Mouse (Mus musculus) frontal cortex, adult (tissue): ENCODE data around the gene Kcnn3.
A peak's percentile ranks its signal among the peaks of the same experiment; 100 is the strongest.

Experiments
- ATAC-seq: cut with Nextera tagmentation; 2 replicates; pipeline ENCODE4 v1.9.2; 2017; ENCODE audit warnings: mild to moderate bottlenecking, moderate library complexity, mixed read lengths; ENCODE audit not compliant: low TSS enrichment

Gene Kcnn3

DNA sequence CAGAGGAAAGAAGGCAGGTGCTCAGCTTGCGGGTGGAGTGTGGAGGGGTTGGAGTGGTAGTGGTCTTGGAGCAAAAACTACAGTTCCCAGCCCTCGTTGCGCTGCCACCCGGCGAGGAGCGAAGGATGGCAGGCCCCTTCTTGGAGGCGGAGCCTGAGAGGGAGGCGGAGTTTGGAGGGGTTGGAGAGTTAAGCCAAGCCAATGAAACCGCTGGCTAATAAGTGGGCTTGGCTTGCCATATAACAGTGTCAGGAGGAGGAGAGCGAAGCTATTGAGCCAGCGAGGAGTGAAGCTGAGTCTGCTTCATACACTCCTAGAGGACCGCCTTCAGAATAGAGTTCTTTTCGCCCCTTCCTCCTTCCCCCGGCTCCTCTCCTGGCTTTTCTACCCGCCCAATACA lies at the start of gene Kcnn3:
TSS of gene Kcnn3 (plus strand) at position 271 of the 400 bp plus-strand sequence.
- ATAC-seq: peak; percentile 94

DNA sequence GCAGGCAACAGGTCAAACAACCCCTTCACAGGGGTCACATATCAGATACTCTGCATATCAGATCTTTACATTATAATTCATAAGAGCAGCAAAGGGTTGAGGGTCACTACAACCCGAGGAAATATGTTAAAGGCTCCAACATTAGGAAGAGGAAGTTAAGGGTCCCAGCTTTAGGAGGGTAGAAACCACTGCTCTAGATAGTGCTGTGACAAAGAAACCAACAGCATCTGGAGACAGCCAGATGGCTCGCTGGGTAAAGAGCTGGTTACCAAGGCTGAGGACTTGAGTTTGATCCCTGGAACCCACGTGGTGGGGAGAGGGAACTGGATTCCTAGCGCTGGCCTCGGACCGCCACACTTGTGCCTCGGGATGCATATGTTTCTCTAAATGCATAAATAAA lies 47.7 kb upstream of the Kcnn3 start:
- no peak for ATAC-seq

DNA sequence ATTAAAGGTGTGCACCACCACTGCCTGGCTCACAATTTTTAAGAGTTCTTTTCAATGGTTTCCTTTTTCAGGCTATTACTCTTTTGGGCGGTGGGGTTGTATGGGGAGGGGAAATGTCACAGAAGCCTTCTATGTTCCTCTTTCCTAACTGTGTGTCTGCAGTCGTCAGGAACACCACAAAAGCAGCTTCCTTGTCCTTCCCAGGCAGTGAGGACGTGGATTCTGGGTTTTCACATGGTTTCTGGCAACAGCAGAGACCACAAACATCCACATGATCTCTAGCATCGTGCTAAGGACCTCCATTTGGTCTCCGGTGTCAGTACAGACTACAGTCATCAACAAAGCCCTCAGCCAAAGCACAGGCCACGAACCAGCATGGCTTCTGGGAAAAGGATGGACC lies 46.1 kb upstream of the Kcnn3 start:
- ATAC-seq: no peak

DNA sequence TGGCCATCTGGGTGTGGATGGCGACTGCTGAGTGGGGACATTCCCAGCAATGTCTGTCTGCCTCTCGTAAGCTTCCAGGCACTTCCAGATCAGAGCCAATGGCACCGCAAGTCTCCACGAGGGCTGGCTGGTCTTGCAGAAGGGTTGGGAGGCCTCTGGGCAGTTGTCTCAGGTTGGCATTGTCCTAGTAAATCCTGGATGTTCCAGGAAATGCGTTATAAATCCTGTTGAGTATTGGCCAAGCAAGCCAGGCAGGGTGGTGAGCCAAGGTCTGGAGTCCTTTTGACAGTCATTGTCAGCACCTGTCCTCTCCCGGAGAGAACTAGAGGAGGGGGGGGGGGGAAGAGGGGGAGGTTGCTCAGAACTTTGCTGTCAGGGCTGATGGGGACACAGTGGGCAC lies 40.9 kb upstream of the Kcnn3 start:
- ATAC-seq: no peak

DNA sequence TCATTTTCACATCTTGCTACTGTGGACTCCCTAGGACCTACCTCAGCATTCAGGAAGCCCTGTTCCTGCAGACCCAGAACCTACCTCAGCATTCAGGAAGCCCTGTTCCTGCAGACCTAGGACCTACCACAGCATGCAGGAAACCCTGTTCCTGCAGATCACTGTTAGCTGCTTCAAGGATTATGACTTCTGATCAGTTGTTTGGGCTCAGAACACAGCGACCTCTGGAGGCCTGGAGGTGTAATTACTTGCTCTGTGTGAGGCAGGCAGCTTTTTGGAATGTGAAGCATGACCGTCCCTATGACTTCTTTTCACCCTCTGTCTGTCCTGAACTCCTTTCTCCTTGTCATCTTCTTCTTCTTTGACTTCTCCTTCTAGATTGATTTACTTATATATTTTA lies 38.5 kb upstream of the Kcnn3 start:
- no peak for ATAC-seq

GRCm38 (mm10) chr3:89482249-89482648 lies 37.7 kb upstream of the Kcnn3 start:
- no peak for ATAC-seq

DNA sequence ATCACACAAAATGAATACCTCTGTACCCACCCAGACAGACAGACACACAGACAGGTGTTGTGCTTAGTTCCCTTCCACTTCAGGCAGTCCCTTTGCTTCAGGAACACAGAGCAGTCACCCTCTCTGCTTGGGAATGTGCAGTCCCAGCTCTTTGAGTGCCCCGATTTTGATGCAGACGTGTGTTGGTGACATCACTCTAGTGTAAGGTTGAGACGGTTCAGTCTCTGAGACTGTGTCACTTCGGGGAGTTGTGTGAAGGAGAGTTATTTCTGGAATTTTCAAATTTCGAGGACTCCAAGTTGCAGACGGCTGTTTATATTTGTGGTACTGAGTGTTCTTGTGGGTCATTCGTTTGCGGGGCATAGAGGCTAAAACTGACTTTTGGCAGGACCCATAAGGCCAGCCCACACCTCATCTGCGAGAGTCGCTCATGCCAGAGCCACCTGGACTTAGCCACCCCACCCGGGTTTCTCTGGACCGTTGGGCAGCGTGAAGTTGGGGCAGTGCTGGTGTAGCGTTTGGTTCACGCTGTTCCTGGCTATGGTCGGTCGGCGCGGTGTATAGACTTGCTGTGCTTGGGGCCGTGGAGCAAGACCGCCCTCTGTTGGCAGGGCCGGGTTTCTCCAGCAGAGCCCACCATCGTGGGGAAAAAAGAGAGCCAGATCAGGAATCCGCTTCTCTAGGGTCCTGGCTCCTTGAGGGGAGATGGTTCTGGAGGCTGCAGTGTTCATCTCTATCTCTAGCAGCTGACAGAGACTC lies 35.0 kb upstream of the Kcnn3 start:
- ATAC-seq: peak; percentile 73; the same call in 1 of the 2 replicates

GRCm38 (mm10) chr3:89486111-89486510 lies 33.9 kb upstream of the Kcnn3 start:
- ATAC-seq: no peak

- no peak for ATAC-seq
Observed at GRCm38 (mm10) chr3:89486916-89487702, 32.9 kb upstream of the Kcnn3 start.

DNA sequence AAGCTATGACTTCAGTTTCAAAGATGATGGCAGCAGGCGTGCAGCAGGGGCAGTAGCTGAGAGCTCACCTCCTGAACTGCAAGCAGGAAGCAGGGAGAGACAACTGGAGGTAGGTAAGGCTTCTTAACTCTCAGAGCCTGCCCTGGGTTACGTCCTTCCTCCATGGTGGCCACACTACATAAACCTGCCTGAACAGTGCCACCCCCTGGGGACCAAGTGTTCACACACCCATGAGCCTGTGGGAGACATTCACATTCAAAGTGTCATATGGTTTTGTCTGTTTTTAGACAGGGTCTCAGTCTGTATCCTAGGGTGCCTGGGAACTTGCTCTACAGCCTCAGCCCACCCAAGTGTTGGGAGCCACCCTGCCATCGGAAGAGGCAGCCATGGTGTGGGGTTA lies 29.2 kb upstream of the Kcnn3 start:
- ATAC-seq: no peak

- ATAC-seq: no peak
Observed at GRCm38 (mm10) chr3:89491559-89491958, 28.4 kb upstream of the Kcnn3 start.

GRCm38 (mm10) chr3:89492701-89493151 lies 27.2 kb upstream of the Kcnn3 start:
- no peak for ATAC-seq

- ATAC-seq: no peak
Observed at GRCm38 (mm10) chr3:89494630-89495029, 25.3 kb upstream of the Kcnn3 start.

GRCm38 (mm10) chr3:89496366-89496765 lies 23.6 kb upstream of the Kcnn3 start:
- no peak for ATAC-seq

GRCm38 (mm10) chr3:89499696-89500095 lies 20.3 kb upstream of the Kcnn3 start:
- no peak for ATAC-seq

DNA sequence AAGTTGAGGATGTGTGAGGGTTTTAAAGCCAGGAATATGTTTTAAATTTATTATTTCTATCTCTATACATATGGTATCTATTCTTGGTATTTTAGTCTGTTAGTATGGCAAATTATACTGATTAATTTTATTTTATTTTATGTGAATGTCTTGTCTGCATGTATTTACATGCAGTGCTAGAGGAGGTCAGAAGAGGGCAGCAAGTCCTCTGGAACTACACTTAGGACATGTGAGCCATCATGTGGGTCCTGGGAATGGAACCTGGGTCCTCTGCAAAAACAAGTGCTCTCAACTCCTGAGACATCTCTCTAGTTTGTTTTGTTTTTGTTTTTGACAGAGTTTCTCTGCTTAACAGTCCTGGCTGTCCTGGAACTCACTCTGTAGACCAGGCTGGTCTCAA lies 18.5 kb upstream of the Kcnn3 start:
- no peak for ATAC-seq

- ATAC-seq: no peak
Observed at GRCm38 (mm10) chr3:89502551-89502950, 17.4 kb upstream of the Kcnn3 start.

DNA sequence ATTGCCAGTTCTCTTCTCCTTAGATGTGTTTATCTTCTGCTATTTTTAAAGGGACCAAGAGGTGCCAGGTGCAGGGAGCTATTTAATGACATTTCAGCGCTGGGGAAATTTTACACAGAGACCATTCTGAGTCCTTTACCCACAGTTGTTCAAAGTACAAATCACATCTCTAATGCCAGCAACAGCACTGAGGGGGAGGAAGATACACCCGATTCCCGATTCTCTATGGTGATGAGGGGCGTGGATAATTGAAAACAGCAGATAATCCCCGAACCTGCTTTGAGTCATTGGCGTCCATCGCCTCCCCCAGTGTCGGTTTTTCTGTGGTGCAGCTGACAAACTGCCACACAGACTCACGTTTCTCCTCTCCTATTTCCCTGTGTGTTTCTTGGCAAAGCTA lies 11.9 kb upstream of the Kcnn3 start:
- no peak for ATAC-seq

- ATAC-seq: peak; percentile 77
Observed at GRCm38 (mm10) chr3:89510979-89511378, 9.0 kb upstream of the Kcnn3 start.

DNA sequence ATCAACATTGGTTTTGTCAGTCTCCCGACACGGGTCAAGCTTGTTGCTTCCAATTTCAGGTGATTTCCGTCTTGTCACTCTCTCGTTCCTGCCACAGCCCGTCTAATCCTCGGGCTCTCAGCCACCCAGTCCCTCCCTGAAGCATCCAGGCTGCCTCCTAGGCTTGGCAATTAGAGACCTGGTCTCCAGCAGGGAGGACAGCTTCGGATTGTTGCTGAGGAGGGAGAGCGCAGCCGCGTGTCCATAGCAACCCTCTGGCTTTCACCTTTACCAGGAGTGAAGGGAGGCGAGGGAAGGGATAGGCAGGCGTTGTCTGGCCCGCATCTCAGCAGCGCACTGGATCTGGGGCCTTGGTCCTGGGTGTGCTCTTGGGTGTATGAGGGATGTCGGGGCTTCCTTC lies 8.6 kb upstream of the Kcnn3 start:
- no peak for ATAC-seq

- no peak for ATAC-seq
Observed at GRCm38 (mm10) chr3:89512225-89512624, 7.7 kb upstream of the Kcnn3 start.

- no peak for ATAC-seq
Observed at GRCm38 (mm10) chr3:89515444-89515843, 4.5 kb upstream of the Kcnn3 start.

GRCm38 (mm10) chr3:89516321-89516720 lies 3.6 kb upstream of the Kcnn3 start:
- ATAC-seq: no peak
